Mouse (Mus musculus) CD4-positive naive resting alpha-beta T cell, adult 76 days (primary cell): ENCODE results near the gene Smim9. TPM values are rescaled to one million over a fixed set of nuclear protein-coding genes. Genes with fewer than 3 reads are reported as not detected.

Experiments
- total RNA-seq: library from RNA; stranded (reverse); gene quantifications from one replicate; pipeline ENCODE4 v1.2.4, GENCODE M21; 2023

The Smim9 gene
- not detected for total RNA-seq

GRCm38 (mm10) chrX:75163670-75164069 is at the start of gene Smim9:
Gene Smim9, minus strand, starts transcription at chrX:75163770.

GRCm38 (mm10) chrX:75130467-75131160 is 33.0 kb downstream of the Smim9 start, which contains the start of gene Mpp1:
Gene Mpp1, minus strand, starts transcription at chrX:75131016.

Other genes starting within 250 kb of the Smim9 start
- gene Gab3, start 78.3 kb downstream of the Smim9 start, total RNA-seq, result 17.2 TPM
- 56.3 TPM for gene Dkc1, start 67.9 kb downstream of the Smim9 start, total RNA-seq
- 37.9 TPM for gene Mpp1, start 32.8 kb downstream of the Smim9 start, total RNA-seq
- 26.2 TPM for gene Fundc2, start 218.6 kb upstream of the Smim9 start, total RNA-seq
- 0.15 TPM for gene F8, start 218.8 kb upstream of the Smim9 start, total RNA-seq